Mouse (Mus musculus): ENCODE measurements at regions not wholly inside any gene's neighbourhood (a gene's known extent, or its start where the extent isn't known, plus 50 kb on each side); places are given as distances from the start of the nearest gene placed in this dataset.

GRCm38 (mm10) chr3:9959716-9960661, 127.9 kb upstream of the Gm9833 start:
- DNase-seq: peak; percentile 21

DNA sequence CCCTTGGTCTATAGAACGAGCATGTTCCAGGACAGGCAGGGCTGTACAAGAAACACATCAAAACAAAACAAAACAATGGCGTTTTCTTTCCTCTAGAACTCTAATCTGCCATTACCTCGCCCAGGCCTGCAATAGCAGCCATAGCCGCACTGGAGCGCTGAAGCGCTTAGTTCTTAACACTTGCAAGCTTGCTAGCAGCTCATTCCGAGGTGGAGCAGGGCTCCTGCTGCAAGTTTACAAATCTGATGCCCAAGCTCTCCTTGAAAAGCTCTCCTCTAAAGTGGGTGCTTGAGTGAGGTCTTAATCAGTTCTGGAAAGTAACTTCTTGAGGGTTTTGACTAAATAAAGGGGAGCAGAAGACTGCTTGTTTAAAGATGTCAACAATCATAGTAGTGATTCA, 127.2 kb upstream of the Gm9833 start:
- peak; percentile 32 for DNase-seq

Data from right cerebral cortex, postnatal 25 days (tissue).